19 mouse cellular contexts compared by ENCODE assay signal in genomic region chr6:120155510-120155909, GRCm38 (mm10).
DNase-seq lines count a peak whose midpoint lies in the region; ATAC-seq and TF ChIP-seq lines count a peak whose summit lies in the region.
"Had no signal": no experiment of that assay in that cellular context is flagged by ENCODE, and none has a peak within 500 bp of the region (broad histone marks: within the 10 kb centered on the region; RNA-seq: fewer than 3 reads in every experiment).

No protein-coding gene starts in this region.

- H3K9me3 ChIP-seq in embryonic facial prominence, embryonic 10.5 days = no peaks in the 10 kb centered on the region
- H3K9me3 ChIP-seq in midbrain, embryonic 14.5 days (ENCODE audit: control insufficient read depth, low read length) = no peaks in the 10 kb centered on the region
- H3K9me3 ChIP-seq: embryonic facial prominence, embryonic 13.5 days; hindbrain, embryonic 10.5 days; limb, embryonic 10.5 days; liver, embryonic 15.5 days; midbrain, embryonic 12.5 days had no signal

- H3K4me2 ChIP-seq in midbrain, embryonic 14.5 days (ENCODE audit: low read length) = no peak overlapping the region
- H3K4me2 ChIP-seq: embryonic facial prominence, embryonic 13.5 days; liver, embryonic 15.5 days; midbrain, embryonic 12.5 days had no signal

- H3ac ChIP-seq in C2C12 (ENCODE audit: control insufficient read depth, insufficient read length, low read depth) = no peak overlapping the region

- no peaks in the 10 kb centered on the region for H3K79me3 ChIP-seq in C2C12 (ENCODE audit: low read depth)

- no peak overlapping the region for H3K9ac ChIP-seq in midbrain, embryonic 14.5 days (replicated peaks; ENCODE audit: low read length)
- H3K9ac ChIP-seq: embryonic facial prominence, embryonic 13.5 days; forebrain, postnatal 0 days; liver, embryonic 15.5 days; midbrain, embryonic 12.5 days had no signal

- ATAC-seq in monocyte, adult 5-6 weeks (replicated peaks; ENCODE audit: insufficient number of reproducible peaks, low FRiP score, low TSS enrichment, poor library complexity, severe bottlenecking) = peak; percentile 33; the same call in 1 of the 2 replicates
- no peak for ATAC-seq in midbrain, embryonic 14.5 days (ENCODE audit: low FRiP score, low TSS enrichment)

- WGBS in embryonic facial prominence, embryonic 10.5 days = 81% methylated on average over 4 of the region's 4 CpGs
- 88% methylated on average over 4 of the region's 4 CpGs for WGBS in midbrain, embryonic 14.5 days

- TF ChIP-seq CTCF in layer of hippocampus, adult 2 months (conservative IDR thresholded peaks at IDR 0.05) = no peak
- no peak for TF ChIP-seq CTCF in C2C12 (IDR thresholded peaks at IDR 0.05; ENCODE audit: control insufficient read depth, insufficient read depth, insufficient read length)

- no peaks in the 10 kb centered on the region for H3K79me2 ChIP-seq in C2C12 (ENCODE audit: control insufficient read depth, insufficient read depth)

- peaks cover 31% of the 10 kb centered on the region for H3K4me1 ChIP-seq in brown adipose tissue, adult 24 weeks (ENCODE audit: control insufficient read depth, insufficient read depth, insufficient read length, low read length)
- peaks cover 16% of the 10 kb centered on the region for H3K4me1 ChIP-seq in embryonic facial prominence, embryonic 10.5 days
- H3K4me1 ChIP-seq in midbrain, embryonic 14.5 days (ENCODE audit: control insufficient read depth, insufficient read depth, low read length) = no peaks in the 10 kb centered on the region

- no peaks in the 10 kb centered on the region for H3K36me3 ChIP-seq in C2C12 (ENCODE audit: control insufficient read depth, insufficient read depth)
- H3K36me3 ChIP-seq in embryonic facial prominence, embryonic 10.5 days (replicated peaks) = no peaks in the 10 kb centered on the region
- H3K36me3 ChIP-seq in midbrain, embryonic 14.5 days (ENCODE audit: control insufficient read depth, insufficient read depth, low read length) = no peaks in the 10 kb centered on the region
- H3K36me3 ChIP-seq: embryonic facial prominence, embryonic 13.5 days; hindbrain, embryonic 10.5 days; limb, embryonic 10.5 days; liver, embryonic 15.5 days; midbrain, embryonic 12.5 days had no signal

- no peak overlapping the region for H3K4me3 ChIP-seq in layer of hippocampus, adult 2 months
- no peak overlapping the region for H3K4me3 ChIP-seq in C2C12 (ENCODE audit: insufficient read depth, poor library complexity, severe bottlenecking)
- H3K4me3 ChIP-seq in brown adipose tissue, adult 24 weeks (ENCODE audit: insufficient read depth, low read depth, low read length) = no peak overlapping the region
- H3K4me3 ChIP-seq in embryonic facial prominence, embryonic 10.5 days = no peak overlapping the region
- no peak overlapping the region for H3K4me3 ChIP-seq in midbrain, embryonic 14.5 days (replicated peaks; ENCODE audit: low read depth, low read length)
- H3K4me3 ChIP-seq: embryonic facial prominence, embryonic 13.5 days; hindbrain, embryonic 10.5 days; limb, embryonic 10.5 days; liver, embryonic 15.5 days; midbrain, embryonic 12.5 days had no signal

- DNase-seq in layer of hippocampus, adult 2 months (ENCODE audit: low spot score in 2 of 2) = no peak
- no peak for DNase-seq in layer of hippocampus, postnatal 10 days (ENCODE audit: low spot score in 2 of 2)
- no peak for DNase-seq in embryonic facial prominence, embryonic 10.5 days (ENCODE audit: low spot score)
- DNase-seq in gastrocnemius, adult 18-20 months (ENCODE audit: low spot score) = no peak
- DNase-seq in midbrain, embryonic 14.5 days = no peak
- DNase-seq: adrenal gland, adult 2 months; cerebellum, adult 2 months; kidney, adult 8-10 months; lung, postnatal 14 days; right cerebral cortex, postnatal 14 days had no signal

- no peaks in the 10 kb centered on the region for H3K27me3 ChIP-seq in C2C12 (ENCODE audit: control insufficient read depth, insufficient read depth, insufficient read length)
- no peaks in the 10 kb centered on the region for H3K27me3 ChIP-seq in embryonic facial prominence, embryonic 10.5 days (replicated peaks; ENCODE audit: low read depth, poor library complexity, severe bottlenecking)
- no peaks in the 10 kb centered on the region for H3K27me3 ChIP-seq in midbrain, embryonic 14.5 days (ENCODE audit: control insufficient read depth, insufficient read depth, low read length)
- H3K27me3 ChIP-seq: embryonic facial prominence, embryonic 13.5 days; liver, embryonic 15.5 days; midbrain, embryonic 12.5 days had no signal

- H3K27ac ChIP-seq in layer of hippocampus, adult 2 months = 0 out of 2 replicates have a peak overlapping the region, but pooled peaks have one; percentile 3
- peak overlapping the region; percentile 66 for H3K27ac ChIP-seq in brown adipose tissue, adult 24 weeks (replicated peaks; ENCODE audit: low read depth, low read length)
- H3K27ac ChIP-seq in embryonic facial prominence, embryonic 10.5 days (replicated peaks) = no peak overlapping the region
- no peak overlapping the region for H3K27ac ChIP-seq in midbrain, embryonic 14.5 days (replicated peaks; ENCODE audit: low read depth, low read length)
- H3K27ac ChIP-seq: embryonic facial prominence, embryonic 13.5 days; hindbrain, embryonic 10.5 days; limb, embryonic 10.5 days; midbrain, embryonic 12.5 days had no signal

TF ChIP-seq in C2C12, 6 proteins besides CTCF, POLR2A, EP300 and RAD21:
- TF ChIP-seq MYOD1 (IDR thresholded peaks at IDR 0.05; ENCODE audit: control insufficient read depth, insufficient read length, low read depth) (peak; percentile 14), FOSL1 (IDR thresholded peaks at IDR 0.05; ENCODE audit: insufficient read depth, low read length, poor library complexity, severe bottlenecking) (peak; percentile 51), MYOG (IDR thresholded peaks at IDR 0.05; ENCODE audit: control insufficient read depth, extremely low read depth, insufficient read length) (no peak)

Comparison
In these comparisons a context has a peak if more than half of its experiments do, and no peak if none do; other contexts are left out.
1. H3K27ac ChIP-seq: peak in layer of hippocampus, adult 2 months (single experiment) and brown adipose tissue, adult 24 weeks (single experiment); none in embryonic facial prominence, embryonic 10.5 days (single experiment) and midbrain, embryonic 14.5 days (single experiment).